Mouse (Mus musculus): Measurements from ENCODE around the gene Ankrd2.

- TF ChIP-seq CTCF (IDR thresholded peaks at IDR 0.05; ENCODE audit: low read depth) (no peak), EP300 (IDR thresholded peaks at IDR 0.05; ENCODE audit: low read depth) (no peak)
Observed at GRCm38 (mm10) chr19:42056719-42057409, 21.1 kb downstream of the Ankrd2 start.
